Mouse (Mus musculus) heart, postnatal 25 days (tissue): ENCODE results near the gene Hdac5. TPM values are rescaled to one million over a fixed set of nuclear protein-coding genes. Genes with fewer than 3 reads are reported as not detected.

ENCODE experiments used
- DNase-seq: peaks from one replicate; pipeline ENCODE4 v3.0.0; 2022; ENCODE audit warnings: low spot score
- intact Hi-C: fragments of 180-260 bp; cut with DNase I; formaldehyde crosslinking; loops from one replicate; pipeline ENCODE4 v1.15.1; 2025
- total RNA-seq, 2 experiments: library from RNA; stranded (reverse); gene quantifications; 2 replicates each; pipeline ENCODE4 v1.2.3; 2021

Hdac5 gene
- total RNA-seq, 2 experiments from 2014 or later = 129 to 136 TPM

- intact Hi-C loops = loop anchor here (5.0 kb wide), 1 partner anchor 37 kb away; the partner anchor contains the start of gene Tmub2
- DNase-seq = peak; percentile 57
These were observed 15.0 kb upstream of the Hdac5 start for GRCm38 (mm10) chr11:102244926-102245449.

DNA sequence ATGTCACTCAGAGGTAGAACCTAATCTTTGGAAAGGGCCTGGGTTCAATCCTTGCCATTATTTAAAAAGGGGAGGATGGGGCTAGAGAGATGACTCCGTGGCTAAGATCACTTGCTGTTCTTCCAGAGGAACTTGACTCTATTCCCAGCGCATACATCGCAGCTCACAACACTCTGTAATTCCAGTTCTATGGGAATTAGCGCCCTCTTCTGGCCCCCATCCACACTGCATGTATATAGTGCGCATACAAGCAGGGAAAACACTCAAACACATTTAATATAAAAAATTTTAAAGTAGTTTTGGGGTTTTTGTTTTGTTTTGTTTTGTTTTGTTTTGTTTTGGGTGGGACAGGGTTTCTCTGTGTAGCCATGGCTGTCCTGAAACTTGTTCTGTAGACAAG, 11.9 kb upstream of the Hdac5 start:
- DNase-seq = no peak
- intact Hi-C loops = no loop called here

DNA sequence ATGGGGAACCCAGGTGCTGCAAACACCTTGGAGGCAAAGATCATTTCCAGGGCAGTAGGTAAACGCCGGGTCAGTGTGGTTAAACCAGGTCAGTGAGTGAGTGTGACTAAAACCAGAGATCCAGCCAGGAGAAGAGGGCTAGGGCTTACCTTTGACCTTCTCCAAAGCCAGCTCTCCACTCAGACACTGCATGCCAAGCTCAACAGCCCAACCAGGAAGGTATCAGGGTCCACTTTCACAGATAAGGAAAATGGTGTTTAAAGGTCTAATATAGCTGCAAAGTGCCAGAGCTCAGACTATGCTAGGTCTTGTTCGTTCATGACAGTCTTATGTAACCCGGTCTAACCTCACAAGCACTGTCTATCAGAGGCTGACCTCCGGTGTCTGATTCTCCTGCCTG, 11.3 kb upstream of the Hdac5 start:
- intact Hi-C loops = no loop called here
- no peak for DNase-seq

DNA sequence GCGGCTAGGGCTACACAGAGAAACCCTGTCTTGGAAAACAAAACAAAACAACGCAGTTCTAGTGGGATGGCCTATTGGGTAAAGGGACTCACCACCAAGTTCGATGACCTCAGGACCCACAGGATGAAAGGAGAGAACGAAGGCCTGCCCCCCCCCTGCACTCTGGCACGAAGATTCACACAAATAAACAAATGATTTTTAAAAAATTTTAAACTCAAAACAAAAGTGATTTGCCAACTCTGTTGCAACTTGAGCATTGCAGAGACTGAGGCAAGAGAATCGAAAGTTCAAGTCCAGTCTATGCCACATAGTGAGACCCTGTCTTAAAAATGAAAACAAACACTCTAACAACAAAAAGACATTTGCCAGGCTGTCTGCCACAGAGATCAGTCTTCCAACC, 10.7 kb upstream of the Hdac5 start:
- intact Hi-C loops = no loop called here
- DNase-seq = no peak

DNA sequence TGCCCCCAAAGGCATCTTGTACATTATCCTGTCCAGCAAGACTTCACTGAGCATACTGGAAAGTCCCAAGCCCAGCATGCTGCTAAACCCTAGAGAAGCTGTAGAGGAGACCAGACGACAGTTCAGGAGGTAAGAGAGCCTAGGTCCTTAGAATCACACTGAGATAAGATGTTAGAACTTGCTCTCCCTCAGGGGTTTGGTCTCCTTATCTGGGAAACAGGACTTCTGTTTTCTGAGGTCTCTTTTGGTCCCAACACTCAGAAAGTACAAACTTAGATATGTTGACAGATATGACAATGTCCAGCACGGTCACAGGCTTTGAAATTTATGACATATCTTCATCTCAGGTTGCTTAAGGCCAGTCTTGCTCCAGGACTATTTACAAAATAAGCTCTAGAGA, 6.1 kb upstream of the Hdac5 start:
- DNase-seq = no peak
- intact Hi-C loops = no loop called here

GRCm38 (mm10) chr11:102229331-102229953, 524 bp downstream of the Hdac5 start:
- no peak for DNase-seq
- intact Hi-C loops = loop anchor here (2.0 kb wide), 1 partner anchor 41 kb away; the partner anchor contains the start of gene G6pc3

DNA sequence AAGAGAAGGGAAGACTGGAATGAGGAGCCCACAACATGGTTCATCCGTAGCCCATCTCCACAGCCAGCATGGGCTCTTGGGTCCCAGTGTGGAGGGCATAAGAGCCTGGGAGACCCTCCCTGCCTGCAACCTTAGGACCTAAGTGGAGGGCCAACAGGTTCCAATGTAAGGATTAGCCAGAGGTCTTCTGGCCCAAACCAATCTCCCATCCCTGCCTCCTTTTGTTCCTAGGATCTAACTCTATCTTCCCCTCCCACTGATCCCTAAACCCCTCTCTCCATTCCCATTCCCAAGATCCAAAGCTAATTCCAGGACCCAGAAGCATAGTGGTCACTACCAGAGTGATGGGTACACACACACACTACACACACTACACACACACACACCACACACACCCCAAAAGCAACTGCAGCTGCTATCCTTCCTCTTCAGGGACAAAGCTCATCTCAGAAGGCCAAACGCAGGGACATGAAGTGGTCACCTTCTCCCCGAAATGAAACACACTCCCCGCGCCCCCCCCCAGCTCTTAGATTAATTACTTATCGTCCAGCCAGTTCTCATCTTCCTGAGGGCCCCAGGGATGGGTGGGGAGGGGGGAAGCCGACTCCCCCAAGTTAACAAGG, 1.2 kb downstream of the Hdac5 start:
- intact Hi-C loops = loop anchor here (2.0 kb wide), 1 partner anchor 40 kb away; the partner anchor contains the start of gene G6pc3

GRCm38 (mm10) chr11:102228191-102228545, 1.8 kb downstream of the Hdac5 start:
- intact Hi-C loops = loop anchor here (2.0 kb wide), 1 partner anchor 39 kb away; the partner anchor contains the start of gene G6pc3
- DNase-seq = no peak

More for the DNA sequence above, 1.2 kb downstream of the Hdac5 start:
- DNase-seq = no peak

- intact Hi-C loops = loop anchor here (2.0 kb wide), 1 partner anchor 39 kb away; the partner anchor contains the start of gene G6pc3
- DNase-seq = no peak
These were observed 2.4 kb downstream of the Hdac5 start for GRCm38 (mm10) chr11:102227270-102228190.

DNA sequence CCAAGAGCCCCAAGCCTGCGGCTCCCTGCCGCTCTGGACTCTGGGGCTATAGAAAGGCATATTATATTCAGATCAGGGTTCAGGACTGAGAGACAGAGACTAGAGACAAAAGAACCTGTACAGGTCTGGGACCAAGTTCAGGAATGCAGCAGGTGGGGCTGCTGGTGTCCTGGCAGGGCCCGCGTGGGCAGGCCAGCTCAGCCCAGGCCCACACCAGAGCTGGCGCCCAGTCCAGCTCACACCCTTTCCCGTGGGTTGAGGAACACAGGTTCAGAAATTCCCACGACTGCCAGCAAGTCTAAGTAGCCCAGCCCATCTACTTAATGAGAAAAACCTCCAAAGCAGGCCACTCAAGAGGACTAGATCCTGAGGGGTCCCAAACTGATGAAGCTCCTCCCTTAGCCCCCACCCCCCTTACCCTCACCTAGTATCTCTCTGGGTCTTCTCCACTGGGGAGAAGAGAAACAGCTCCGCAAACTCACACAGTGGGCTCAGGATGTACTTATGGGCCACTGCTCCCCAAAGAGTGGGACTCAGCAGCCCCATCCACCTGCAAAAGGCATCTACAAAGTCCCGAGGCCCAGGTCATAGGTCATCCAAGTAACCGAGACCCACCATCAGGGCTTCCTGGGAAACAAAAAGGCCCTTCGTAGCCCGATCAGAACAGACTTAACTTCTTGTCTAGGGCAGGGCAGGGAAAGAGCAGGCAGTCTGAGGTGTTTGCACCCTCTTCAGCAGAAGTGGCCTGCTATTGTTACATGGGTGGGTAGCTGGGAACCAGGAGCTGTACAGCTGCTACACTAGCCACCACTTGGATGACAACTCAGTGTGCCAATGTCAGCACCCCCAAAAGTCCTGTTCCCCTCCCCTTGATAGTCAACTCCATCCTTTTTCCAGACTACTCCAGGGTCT, 3.6 kb downstream of the Hdac5 start:
- DNase-seq = no peak
- intact Hi-C loops = no loop called here

- DNase-seq = no peak
- intact Hi-C loops = no loop called here
These were observed 4.7 kb downstream of the Hdac5 start for GRCm38 (mm10) chr11:102225221-102225620.

GRCm38 (mm10) chr11:102224686-102225085, 5.3 kb downstream of the Hdac5 start:
- DNase-seq = no peak
- intact Hi-C loops = no loop called here

DNA sequence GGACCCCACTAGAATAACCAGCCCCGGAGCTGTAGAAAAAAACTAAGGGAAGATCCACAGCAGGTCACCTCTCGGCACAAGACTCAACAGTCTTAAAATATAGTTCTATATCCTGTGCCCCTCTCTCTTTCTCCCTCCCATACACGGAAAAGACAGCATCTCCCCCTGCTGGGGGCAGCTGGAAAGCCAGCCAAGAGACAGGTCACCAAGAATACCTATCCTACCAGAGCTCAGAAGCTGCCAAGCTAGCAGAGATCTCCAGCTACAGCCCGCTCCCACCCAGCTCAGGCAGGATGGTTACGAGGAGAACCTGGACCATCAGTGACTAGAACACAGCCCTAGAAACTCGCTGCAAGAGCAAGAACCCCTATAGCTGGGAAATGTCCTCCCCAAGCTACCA, 6.8 kb downstream of the Hdac5 start:
- intact Hi-C loops = no loop called here

GRCm38 (mm10) chr11:102221954-102222351, 8.0 kb downstream of the Hdac5 start:
- intact Hi-C loops = no loop called here
- DNase-seq = no peak

More for the DNA sequence above, 6.8 kb downstream of the Hdac5 start:
- DNase-seq = no peak

DNA sequence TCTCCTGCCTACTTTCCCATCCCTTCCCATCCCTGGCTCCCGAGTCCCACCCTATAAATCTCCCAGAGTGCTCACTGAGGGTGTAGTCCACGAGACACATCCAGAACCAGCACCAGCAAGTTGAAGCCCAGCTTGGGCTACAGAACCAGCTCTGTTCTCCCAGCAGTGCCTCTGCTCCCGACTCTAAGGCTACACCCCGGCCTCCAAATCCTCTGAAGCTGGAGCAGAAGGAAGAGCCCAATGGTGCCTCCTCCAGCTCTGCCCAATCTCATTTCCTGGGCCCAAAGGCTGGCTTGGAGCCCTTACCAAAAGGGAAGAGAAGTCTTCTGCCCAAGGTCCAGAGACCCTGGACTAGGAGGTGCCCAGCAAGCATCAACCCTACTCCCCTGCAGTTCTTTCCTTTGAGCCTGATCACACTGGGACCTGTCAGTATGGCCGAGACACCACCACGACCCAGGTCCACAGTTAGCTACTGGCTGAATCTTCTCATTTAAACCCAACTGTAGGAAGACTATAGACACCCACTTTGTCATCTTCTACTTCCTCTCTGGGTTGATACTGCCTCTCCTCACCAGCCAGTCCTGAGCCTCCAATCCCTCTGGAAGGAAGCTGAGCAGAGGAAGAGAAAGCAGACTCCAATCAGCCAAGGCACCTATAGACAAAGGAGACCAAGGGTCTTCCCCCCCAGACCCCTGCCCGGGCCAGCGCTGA, 8.6 kb downstream of the Hdac5 start:
- intact Hi-C loops = no loop called here
- DNase-seq = no peak

DNA sequence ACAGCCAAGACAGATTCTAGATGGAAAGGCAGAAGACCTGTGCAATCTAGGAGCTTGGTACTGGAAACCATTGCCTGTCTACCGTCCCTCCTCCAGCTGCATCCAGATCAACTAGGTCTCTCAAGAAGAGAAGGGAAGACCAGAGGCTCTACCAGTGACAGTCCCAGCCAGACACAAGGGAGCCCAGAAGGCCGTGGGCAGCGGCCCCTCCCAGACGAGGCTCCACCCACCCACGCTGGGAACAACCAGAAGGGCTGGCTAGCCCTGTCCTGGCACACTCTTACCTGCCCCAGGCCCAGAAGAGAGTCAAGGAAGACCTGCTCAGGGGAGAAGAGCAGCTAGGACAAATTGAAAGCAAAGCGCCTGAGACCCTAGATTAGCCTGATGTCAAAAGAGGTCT, 9.5 kb downstream of the Hdac5 start:
- DNase-seq = no peak
- intact Hi-C loops = no loop called here

DNA sequence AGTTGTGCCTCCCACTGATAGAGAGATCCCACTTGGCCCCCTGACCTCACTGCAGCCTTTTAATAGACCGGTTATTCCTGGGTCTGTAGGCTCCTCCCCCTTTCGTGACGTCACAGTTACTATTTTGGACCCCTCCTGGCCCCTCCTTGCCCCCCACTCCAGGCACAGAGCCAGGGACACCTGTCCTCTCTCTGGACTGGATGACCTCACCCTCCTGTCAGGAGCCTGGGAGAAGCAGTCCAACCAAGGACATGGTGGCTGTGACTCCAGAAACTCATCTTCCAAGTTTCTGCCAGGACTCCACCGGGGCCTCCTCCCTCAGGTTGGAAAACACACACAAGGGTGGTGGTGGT, 10.0 kb downstream of the Hdac5 start:
- peak; percentile 55 for DNase-seq
- intact Hi-C loops = loop anchor here (5.0 kb wide), 1 partner anchor 212 kb away; the partner anchor contains the start of gene Grn

DNA sequence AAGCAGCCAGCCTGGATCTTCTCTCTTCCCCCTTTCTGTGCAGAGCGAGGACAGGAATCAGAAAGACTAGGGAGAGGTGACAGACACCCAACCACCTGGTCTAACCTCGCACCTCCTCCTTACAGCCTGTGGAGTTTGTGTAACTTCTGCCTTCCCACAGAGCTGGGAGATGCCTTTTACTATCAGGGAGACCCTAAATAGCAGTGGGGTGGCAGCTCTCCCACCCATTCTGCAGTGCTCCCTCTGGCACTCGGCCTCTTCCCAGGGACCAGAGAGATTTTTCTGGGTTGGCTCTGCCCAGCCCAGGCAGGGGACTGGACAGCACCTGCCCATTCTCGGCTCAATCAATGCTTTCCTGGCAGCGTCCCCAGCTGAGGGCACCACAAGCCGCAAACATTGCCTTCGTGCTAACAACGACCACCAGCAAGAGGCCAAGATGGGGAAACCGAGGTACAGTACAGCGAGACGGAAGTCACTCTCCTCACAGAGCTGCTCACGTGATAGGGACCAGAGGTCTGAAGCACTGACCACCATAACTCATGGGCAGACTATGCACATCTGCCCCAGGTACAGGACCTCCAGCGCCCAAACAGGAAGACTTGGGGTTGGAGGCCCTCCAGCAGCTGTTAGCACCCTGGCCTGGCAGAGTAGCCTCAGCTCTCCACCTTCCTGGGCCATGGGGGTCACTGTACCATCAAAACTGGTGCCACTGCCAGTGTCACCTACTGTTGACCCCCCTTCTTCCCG, 10.5 kb downstream of the Hdac5 start:
- DNase-seq = no peak
- intact Hi-C loops = loop anchor here (5.0 kb wide), 1 partner anchor 213 kb away; the partner anchor contains the start of gene Grn
